Mouse (Mus musculus) embryonic facial prominence, embryonic 12.5 days (tissue): ENCODE results near the gene Medag. TPM values are rescaled to one million over a fixed set of nuclear protein-coding genes. Genes with fewer than 3 reads are reported as not detected.

Experiments
- ATAC-seq: fragments of 200-750 bp; cut with Nextera tagmentation; 2 replicates; pipeline ENCODE4 v1.8.0; 2017; ENCODE audit not compliant: insufficient number of reproducible peaks, insufficient read depth, low FRiP score, low TSS enrichment
- H3K27ac ChIP-seq: fragments of 300-500 bp; sonication (generic); 2 replicates; pipeline ENCODE4 v1.5.1; 2016; ENCODE audit warnings: mild to moderate bottlenecking
- H3K27me3 ChIP-seq: fragments of 300-500 bp; sonication (generic); 2 replicates; pipeline ENCODE4 v1.6.1; 2016; ENCODE audit warnings: mild to moderate bottlenecking, moderate library complexity
- H3K36me3 ChIP-seq: fragments of 300-500 bp; sonication (generic); 2 replicates; pipeline ENCODE4 v1.6.1; 2016; ENCODE audit warnings: mild to moderate bottlenecking
- H3K4me1 ChIP-seq: fragments of 300-500 bp; sonication (generic); 2 replicates; pipeline ENCODE4 v1.6.1; 2016
- H3K4me2 ChIP-seq: fragments of 300-500 bp; sonication (generic); replicated peaks from 2 replicates; pipeline ENCODE4 v1.6.1; 2016; ENCODE audit warnings: mild to moderate bottlenecking, moderate library complexity
- H3K4me3 ChIP-seq: fragments of 300-500 bp; sonication (generic); 2 replicates; pipeline ENCODE4 v1.5.1; 2016; ENCODE audit warnings: mild to moderate bottlenecking
- H3K9ac ChIP-seq: fragments of 300-500 bp; sonication (generic); 2 replicates; pipeline ENCODE4 v1.6.1; 2016; ENCODE audit warnings: mild to moderate bottlenecking, moderate library complexity
- H3K9me3 ChIP-seq: fragments of 300-500 bp; sonication (generic); 2 replicates; pipeline ENCODE4 v1.6.1; 2016; ENCODE audit warnings: mild to moderate bottlenecking, moderate library complexity
- WGBS: fragments of 180-500 bp; shearing (Covaris S2); methylation state at CpG from one replicate; pipeline ENCODE4 v1.1.7; 2016; 5-methylcytosine and 5-hydroxymethylcytosine counted together
- polyA plus RNA-seq: library from polyadenylated mRNA; unstranded; fragments of >200 nt; fragmentation: Nextera tagmentation; extraction: Ambion mirVana; gene quantifications from 2 replicates; pipeline ENCODE4 v1.2.1, GENCODE M21; 2016

Medag gene
- 0.89 and 1.3 TPM in 2 replicates for polyA plus RNA-seq

DNA sequence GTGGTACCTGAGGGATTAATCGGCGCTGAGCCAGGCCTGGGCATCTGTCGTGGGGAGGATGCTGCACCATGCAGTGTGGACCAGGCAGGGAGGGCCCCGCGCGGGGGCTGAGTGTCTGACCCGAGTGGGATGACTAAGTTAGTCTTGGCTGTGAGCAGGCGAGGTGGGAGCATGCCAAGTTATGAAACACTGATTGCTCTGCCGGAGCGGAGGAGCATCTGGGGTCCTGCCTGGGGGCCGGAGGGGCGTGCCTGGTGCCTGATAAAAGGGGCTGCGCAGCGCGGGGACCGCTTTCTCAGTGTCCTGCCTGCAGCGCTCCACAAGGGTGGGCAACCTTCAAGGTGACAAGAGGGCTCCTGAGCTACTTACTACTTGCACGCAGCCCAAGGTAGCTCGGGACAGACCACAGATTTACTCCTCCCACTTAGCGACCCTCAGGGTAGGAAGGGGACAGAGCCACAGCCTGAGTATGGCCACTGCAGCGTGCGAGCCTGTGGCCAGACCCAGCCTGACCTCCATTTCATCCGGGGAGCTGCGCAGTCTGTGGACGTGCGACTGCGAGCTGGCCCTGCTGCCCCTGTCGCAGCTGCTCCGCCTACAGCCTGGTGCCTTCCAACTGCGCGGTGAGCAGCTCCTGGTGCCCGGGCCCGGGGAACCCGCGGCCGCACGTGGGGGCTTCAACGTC, at the start of gene Medag:
Gene Medag, plus strand, starts transcription at position 241 of the 685 bp plus-strand sequence.
- 2% methylated on average over 38 of the region's 38 CpGs for WGBS
- Histone ChIP-seq H3K9ac (peak within 1 kb of the TSS; percentile 48), H3K4me2 (peak within 1 kb of the TSS; percentile 71), H3K4me1 (peaks cover 14% of the 10 kb centered on the region), H3K27me3 (peaks cover 25% of the 10 kb centered on the region), H3K4me3 (peak within 1 kb of the TSS; percentile 36), H3K36me3 (no peaks in the 10 kb centered on the region), H3K9me3 (no peaks in the 10 kb centered on the region), H3K27ac (no peak within 1 kb of the TSS)
- ATAC-seq: 0 out of 2 replicates have a peak, but pooled peaks have one; percentile 48

DNA sequence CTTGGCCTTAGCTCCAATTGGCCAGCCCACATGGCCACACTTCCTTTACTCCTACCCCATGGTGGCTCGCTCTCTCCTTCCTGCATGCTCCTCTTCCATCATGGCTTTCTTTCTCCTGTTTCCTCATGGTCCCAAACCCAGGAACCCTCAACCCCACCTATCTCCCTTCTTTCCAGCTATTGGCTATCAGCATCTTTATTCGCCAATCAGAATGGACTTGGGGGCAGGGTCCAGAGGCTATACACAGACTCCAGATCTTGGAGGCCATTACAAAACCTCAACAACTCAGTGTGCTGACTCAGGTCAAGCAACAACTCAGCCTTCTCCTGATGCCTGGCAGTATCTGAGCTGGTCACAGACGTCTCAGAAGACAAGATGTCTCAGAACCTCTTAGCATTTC, 48.9 kb upstream of the Medag start:
- H3K4me3 ChIP-seq: no peak overlapping the region
- 0 out of 2 replicates have a peak, but pooled peaks cover 8% of the 10 kb centered on the region for H3K9me3 ChIP-seq
- no peaks in the 10 kb centered on the region for H3K36me3 ChIP-seq
- peaks cover 2% of the 10 kb centered on the region; the same call in 1 of the 2 replicates for H3K4me1 ChIP-seq
- no peak overlapping the region for H3K4me2 ChIP-seq
- H3K27ac ChIP-seq: no peak overlapping the region
- no peaks in the 10 kb centered on the region for H3K27me3 ChIP-seq
- WGBS: 87% methylated on average over 3 of the region's 3 CpGs
- no peak for ATAC-seq
- no peak overlapping the region for H3K9ac ChIP-seq

DNA sequence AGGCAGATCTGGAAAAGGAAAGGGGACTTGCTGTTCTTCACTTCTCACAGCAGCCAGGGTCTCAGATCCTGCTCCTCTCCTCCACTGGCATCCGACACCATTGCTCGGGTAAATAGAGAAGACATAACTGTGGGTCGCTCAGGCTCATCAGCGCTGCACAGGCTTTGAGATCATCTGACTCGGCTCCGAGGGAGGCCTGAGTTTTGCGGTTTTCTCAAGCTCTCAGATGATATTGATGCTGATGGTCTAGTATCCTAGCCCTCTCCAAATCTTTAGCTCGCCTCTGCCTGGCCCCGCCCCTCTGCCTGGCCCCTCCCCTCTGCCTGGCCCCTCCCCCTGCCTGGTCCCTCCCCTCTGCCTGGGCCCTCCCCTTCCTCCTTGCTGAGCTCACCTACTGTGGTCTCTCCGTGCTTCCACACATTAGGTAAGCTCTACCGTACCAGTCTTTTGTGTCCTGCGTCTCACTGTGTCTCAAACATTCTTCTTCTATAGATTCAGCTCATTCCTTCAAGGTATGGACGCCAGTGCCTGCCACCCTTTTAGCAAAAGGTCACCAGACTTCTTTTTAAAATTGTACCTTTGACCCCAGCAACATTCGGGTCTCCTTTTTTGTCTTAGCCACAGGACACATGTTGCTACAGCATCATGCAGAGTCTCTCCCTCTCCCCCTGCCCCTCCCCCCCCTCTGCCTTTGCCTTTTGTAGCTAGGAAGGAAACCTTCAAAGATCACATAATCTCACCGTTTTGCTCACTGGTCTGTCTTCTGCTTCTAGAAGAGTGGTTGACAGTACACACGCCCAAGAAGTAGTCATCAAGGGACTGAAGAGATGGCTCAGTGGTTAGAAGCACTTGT, 47.4 kb upstream of the Medag start:
- no peak for ATAC-seq
- 52% methylated on average over 16 of the region's 16 CpGs for WGBS
- Histone ChIP-seq H3K9ac (no peak overlapping the region), H3K4me2 (no peak overlapping the region), H3K4me3 (no peak overlapping the region), H3K27ac (no peak overlapping the region), H3K27me3 (no peaks in the 10 kb centered on the region), H3K9me3 (0 out of 2 replicates have a peak, but pooled peaks cover 8% of the 10 kb centered on the region), H3K36me3 (no peaks in the 10 kb centered on the region), H3K4me1 (peaks cover 17% of the 10 kb centered on the region)

DNA sequence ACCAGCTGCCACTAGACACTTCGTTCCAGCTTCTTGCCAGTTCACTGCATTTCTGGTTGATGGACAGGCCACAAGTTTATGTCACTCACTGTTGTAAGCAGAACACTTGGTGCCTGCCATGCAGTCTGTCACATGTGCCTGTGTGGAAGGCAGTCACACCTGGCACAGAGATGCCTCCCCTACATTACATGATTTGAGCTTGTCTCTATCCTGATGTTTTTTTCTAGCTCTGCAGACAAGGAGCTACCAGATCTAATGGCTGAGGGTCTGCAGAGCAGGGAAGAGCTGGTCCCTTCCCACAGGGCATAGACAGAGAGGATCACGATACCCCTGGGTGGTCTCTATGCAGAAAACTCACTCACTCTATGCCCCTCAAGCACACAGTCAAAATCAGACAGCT, 44.5 kb upstream of the Medag start:
- H3K9ac ChIP-seq: no peak overlapping the region
- no peak overlapping the region for H3K4me3 ChIP-seq
- H3K9me3 ChIP-seq: no peaks in the 10 kb centered on the region
- 76% methylated on average over 2 of the region's 2 CpGs for WGBS
- no peaks in the 10 kb centered on the region for H3K27me3 ChIP-seq
- no peak for ATAC-seq
- H3K4me2 ChIP-seq: no peak overlapping the region
- no peak overlapping the region for H3K27ac ChIP-seq
- peaks cover 27% of the 10 kb centered on the region for H3K4me1 ChIP-seq
- H3K36me3 ChIP-seq: no peaks in the 10 kb centered on the region

DNA sequence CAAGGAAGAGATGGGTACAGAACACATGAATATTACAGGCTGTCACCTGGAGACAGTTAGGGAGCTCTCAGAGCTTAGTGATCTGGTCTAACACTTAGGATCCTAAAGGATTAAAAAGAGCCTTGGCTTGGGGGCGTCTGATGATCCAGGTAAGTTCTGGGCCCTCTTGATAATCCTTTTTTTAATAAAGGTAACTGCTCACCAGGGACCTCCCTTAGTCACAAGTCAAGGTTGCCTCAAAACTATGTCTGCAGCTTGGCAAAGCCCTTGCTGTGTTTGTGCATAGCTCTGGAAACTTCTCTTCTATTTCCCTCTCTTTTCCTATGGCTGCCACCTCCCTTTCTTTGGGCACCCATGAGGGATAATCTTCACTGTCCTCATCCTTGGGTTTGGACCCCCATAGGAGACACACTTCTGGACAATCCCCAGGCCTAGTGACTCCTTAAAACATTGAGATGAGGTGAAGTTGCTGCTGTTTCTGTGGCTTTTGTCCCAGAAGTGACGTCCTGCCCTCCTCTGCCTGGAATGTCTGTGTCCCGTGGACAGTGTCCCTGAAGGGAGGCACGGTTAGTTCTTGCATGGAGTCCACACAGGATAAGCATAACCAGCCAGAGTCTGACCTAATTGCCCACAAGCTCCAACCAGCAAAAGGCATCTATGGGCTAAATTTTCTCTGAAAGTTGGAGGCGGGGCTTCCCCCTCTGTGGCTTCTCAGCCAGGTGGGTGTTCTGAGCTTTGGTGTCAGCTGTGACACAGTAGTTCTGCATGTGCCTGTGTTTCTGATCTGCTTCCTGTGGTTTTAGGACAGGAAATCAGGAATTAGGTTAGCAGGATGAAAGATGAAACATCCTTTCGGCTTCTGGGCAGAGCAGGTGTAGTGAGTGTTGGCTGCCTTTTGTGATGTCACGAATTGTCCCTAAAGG, 43.7 kb upstream of the Medag start:
- ATAC-seq: no peak
- H3K9me3 ChIP-seq: no peaks in the 10 kb centered on the region
- no peaks in the 10 kb centered on the region for H3K27me3 ChIP-seq
- H3K4me2 ChIP-seq: no peak overlapping the region
- H3K4me1 ChIP-seq: peaks cover 27% of the 10 kb centered on the region
- H3K36me3 ChIP-seq: no peaks in the 10 kb centered on the region
- H3K27ac ChIP-seq: no peak overlapping the region
- H3K4me3 ChIP-seq: no peak overlapping the region
- no peak overlapping the region for H3K9ac ChIP-seq
- 45% methylated on average over 7 of the region's 7 CpGs for WGBS

DNA sequence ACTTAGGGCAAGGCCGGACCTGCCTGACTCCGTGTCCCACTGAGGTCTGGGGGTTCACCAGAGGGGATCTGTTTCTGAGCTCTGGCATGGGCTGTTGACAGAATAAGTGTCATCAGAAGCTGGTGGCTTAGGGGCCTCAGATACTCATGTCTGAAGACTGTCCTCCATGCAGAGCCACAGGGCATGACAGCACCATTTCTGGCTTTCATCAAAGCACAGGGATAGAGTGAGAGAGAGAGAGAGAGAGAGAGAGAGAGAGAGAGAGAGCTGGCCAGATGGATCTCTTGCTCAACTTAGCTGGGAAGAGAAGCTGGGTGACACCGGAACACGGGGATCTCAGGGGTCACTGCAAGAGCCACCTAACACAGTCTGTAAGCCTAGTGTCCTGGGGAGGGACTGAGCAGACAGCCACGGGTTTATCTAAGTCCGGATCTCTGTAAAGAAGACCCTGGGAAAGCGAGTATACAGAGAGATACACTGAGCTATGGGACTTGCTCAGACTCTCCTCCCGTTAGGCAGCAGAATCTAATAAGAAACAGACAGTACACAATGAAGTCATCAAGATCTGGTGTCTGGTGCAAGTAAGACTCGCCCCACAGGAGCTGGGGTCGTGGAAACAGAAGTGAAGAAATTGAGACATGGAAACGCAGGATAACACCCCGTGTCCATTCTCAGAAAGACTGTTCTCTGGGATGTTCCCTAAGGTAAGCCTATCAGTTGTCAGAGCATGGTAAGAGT, 42.8 kb upstream of the Medag start:
- H3K9me3 ChIP-seq: no peaks in the 10 kb centered on the region
- H3K9ac ChIP-seq: no peak overlapping the region; the same call in 1 of the 2 replicates
- H3K27me3 ChIP-seq: no peaks in the 10 kb centered on the region
- no peak overlapping the region for H3K4me3 ChIP-seq
- no peak for ATAC-seq
- peak overlapping the region; percentile 48 for H3K27ac ChIP-seq
- peaks cover 34% of the 10 kb centered on the region for H3K4me1 ChIP-seq
- WGBS: 31% methylated on average over 12 of the region's 12 CpGs
- H3K36me3 ChIP-seq: no peaks in the 10 kb centered on the region
- H3K4me2 ChIP-seq: peak overlapping the region; percentile 21

DNA sequence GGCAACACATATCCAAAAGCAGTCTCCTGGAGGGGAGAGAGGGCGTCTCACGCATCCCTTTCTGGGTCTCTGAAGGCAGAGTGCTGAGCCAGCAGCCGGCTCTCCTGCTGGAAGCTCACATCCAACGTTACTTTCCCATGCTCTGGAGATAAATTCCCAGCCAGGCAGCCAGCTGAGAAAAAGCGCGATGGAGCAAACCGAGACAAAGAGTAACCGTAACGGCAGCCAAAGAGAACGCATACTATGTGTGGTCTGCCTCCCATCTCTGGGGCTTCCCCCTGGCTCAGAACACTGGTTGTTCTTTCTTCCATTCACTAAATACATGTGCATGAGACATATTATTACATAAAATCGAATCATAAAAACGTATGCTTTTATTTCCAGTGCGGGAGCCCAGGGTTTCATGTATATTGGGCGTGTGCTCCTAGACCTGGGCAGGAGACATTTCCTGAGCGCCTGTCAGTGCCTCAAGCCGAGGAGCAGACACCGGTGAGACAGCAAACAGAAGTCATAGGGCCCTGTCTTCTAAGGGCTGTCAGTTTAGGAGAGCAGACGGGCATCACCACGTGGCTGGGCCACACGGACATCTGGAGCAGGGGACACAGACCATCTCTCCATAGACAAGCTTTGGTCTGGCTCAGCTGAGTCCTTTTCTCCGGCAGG, 42.0 kb upstream of the Medag start:
- peaks cover 36% of the 10 kb centered on the region for H3K4me1 ChIP-seq
- H3K4me3 ChIP-seq: no peak overlapping the region
- no peak overlapping the region; the same call in 1 of the 2 replicates for H3K9ac ChIP-seq
- H3K27ac ChIP-seq: peak overlapping the region; percentile 48
- 59% methylated on average over 21 of the region's 21 CpGs for WGBS
- H3K4me2 ChIP-seq: peak overlapping the region; percentile 21
- no peak for ATAC-seq
- no peaks in the 10 kb centered on the region for H3K36me3 ChIP-seq
- no peaks in the 10 kb centered on the region for H3K9me3 ChIP-seq
- no peaks in the 10 kb centered on the region for H3K27me3 ChIP-seq

DNA sequence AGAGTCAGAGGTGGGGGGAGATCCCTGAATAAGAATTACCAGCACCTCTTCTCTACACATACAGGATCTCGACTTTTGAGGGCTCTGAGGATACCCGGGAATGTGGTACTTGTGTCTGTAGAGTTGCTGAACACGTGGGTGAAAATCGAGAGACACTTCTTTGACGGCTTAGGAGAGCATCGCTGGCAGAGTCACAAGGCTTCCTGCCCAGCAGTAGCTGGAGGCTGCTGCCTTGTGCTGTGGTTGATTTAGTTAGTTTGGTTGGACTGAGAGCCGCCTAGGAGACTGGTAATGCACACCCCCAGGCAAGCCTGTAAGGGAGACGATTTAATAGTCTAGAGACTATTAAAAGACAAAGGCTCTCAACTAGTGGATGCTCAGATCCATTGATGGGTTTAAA, 39.5 kb upstream of the Medag start:
- 75% methylated on average over 8 of the region's 8 CpGs for WGBS

DNA sequence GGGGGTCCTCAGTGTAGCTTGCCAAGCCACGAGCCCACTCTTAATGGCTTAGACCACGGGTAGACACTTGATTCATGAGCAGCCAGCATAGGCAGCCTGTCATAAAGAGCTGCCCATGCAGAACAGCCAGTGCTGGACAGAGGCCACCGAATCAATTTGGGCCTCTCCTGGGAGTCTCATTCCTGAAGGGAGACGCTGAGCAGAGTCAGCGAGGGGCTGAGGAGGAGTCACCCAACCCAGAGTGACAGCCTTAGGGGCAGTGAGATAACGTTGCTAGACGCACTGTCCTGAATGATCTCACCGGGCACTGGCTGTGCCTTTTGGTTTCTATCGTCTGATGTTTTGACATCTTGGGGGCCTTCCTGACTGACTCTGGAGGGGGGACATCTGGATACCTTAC, 38.3 kb upstream of the Medag start:
- ATAC-seq: no peak
- Histone ChIP-seq H3K9me3 (no peaks in the 10 kb centered on the region), H3K4me1 (peaks cover 54% of the 10 kb centered on the region), H3K27ac (0 out of 2 replicates have a peak overlapping the region, but pooled peaks have one; percentile 25), H3K4me2 (no peak overlapping the region), H3K9ac (no peak overlapping the region), H3K4me3 (no peak overlapping the region), H3K27me3 (no peaks in the 10 kb centered on the region), H3K36me3 (no peaks in the 10 kb centered on the region)
- 40% methylated on average over 9 of the region's 9 CpGs for WGBS

More for the DNA sequence above, 39.5 kb upstream of the Medag start:
- peaks cover 57% of the 10 kb centered on the region for H3K4me1 ChIP-seq
- H3K27ac ChIP-seq: no peak overlapping the region
- no peak overlapping the region for H3K4me2 ChIP-seq
- H3K9ac ChIP-seq: no peak overlapping the region
- no peaks in the 10 kb centered on the region for H3K27me3 ChIP-seq
- ATAC-seq: no peak
- no peak overlapping the region for H3K4me3 ChIP-seq
- no peaks in the 10 kb centered on the region for H3K36me3 ChIP-seq
- H3K9me3 ChIP-seq: no peaks in the 10 kb centered on the region

DNA sequence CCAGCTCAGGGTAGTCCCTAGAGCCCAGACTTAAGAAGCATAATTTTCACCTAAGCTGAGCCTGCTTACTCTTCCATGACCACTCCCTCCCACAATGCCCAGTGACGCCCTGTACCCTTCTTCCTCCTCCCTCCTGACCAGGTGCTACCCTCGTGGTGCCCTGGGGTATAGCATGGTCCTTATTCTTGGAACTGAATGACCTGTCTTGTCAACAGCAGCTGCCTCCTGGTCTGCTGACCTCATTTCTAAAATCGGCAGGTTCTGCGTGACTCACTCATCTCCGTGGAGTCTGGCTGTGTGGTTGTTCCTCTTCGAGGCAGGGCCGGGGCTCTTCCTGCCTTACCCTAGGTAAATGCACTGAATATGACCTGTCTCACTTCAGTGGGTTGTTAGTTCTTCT, 37.5 kb upstream of the Medag start:
- H3K9me3 ChIP-seq: no peaks in the 10 kb centered on the region
- no peaks in the 10 kb centered on the region for H3K36me3 ChIP-seq
- peaks cover 51% of the 10 kb centered on the region for H3K4me1 ChIP-seq
- H3K4me3 ChIP-seq: no peak overlapping the region
- no peak overlapping the region for H3K27ac ChIP-seq
- H3K27me3 ChIP-seq: no peaks in the 10 kb centered on the region
- no peak overlapping the region for H3K9ac ChIP-seq
- 76% methylated on average over 7 of the region's 7 CpGs for WGBS
- no peak for ATAC-seq
- no peak overlapping the region for H3K4me2 ChIP-seq
